Mouse (Mus musculus) monocyte, adult 2 months (primary cell): ENCODE measurements around the gene Bzw2.

Experiments used
- DNase-seq, 2 experiments: peaks; one replicate each; pipeline ENCODE4 v3.0.0; 2022; ENCODE audit warnings: low spot score in 2 of 2, low read depth in 1 of 2

Bzw2 gene

GRCm38 (mm10) chr12:36078101-36078899 lies 79.6 kb downstream of the Bzw2 start:
- no peak for DNase-seq

GRCm38 (mm10) chr12:36072860-36073259 lies 85.0 kb downstream of the Bzw2 start:
- DNase-seq, result no peak

- DNase-seq, result no peak
Observed at GRCm38 (mm10) chr12:36070231-36070630, 87.6 kb downstream of the Bzw2 start.

GRCm38 (mm10) chr12:36067538-36067937 lies 90.3 kb downstream of the Bzw2 start:
- no peak for DNase-seq

GRCm38 (mm10) chr12:36065911-36066310 lies 92.0 kb downstream of the Bzw2 start:
- no peak for DNase-seq

GRCm38 (mm10) chr12:36057699-36058098 lies 100.2 kb downstream of the Bzw2 start:
- no peak for DNase-seq

- DNase-seq, result no peak
Observed at GRCm38 (mm10) chr12:36050276-36050675, 107.6 kb downstream of the Bzw2 start.

- DNase-seq, result no peak
Observed at GRCm38 (mm10) chr12:36047593-36047992, 110.3 kb downstream of the Bzw2 start.

- no peak for DNase-seq
Observed at GRCm38 (mm10) chr12:36046196-36046595, 111.7 kb downstream of the Bzw2 start.

GRCm38 (mm10) chr12:36044691-36045090 lies 113.2 kb downstream of the Bzw2 start:
- DNase-seq, result no peak

GRCm38 (mm10) chr12:36042348-36042778 lies 115.5 kb downstream of the Bzw2 start, which contains the start of gene Tspan13:
Gene Tspan13, minus strand, starts transcription at chr12:36042500.
- DNase-seq, result peak; percentile 21 to 60
